Mouse (Mus musculus) cerebellum, adult 9-10 months (tissue): ENCODE measurements at regions not wholly inside any gene's neighbourhood (a gene's known extent, or its start where the extent isn't known, plus 50 kb on each side); places are given as distances from the start of the nearest gene placed in this dataset.

ENCODE experiments used
- DNase-seq: peaks from one replicate; pipeline ENCODE4 v3.0.0; 2022

DNA sequence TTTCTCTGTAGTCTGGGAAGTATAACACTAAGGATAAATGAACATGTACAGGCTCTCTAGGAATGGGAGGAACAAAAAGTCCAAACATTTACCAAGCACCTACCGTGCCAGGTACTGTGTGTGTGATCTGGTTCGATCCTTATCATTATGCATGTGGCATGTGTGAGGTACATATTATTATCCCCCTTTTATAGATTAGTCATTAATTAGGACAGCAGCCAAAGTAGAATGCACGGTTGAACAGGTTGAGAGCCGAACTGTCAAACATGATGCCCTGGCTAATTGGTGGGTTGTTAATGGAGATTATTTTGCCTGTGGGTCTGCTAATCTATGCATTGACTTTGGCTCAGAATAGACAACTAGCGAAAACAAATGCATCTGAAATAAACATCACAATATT is 172.2 kb upstream of the Klhl29 start:
- no peak for DNase-seq

DNA sequence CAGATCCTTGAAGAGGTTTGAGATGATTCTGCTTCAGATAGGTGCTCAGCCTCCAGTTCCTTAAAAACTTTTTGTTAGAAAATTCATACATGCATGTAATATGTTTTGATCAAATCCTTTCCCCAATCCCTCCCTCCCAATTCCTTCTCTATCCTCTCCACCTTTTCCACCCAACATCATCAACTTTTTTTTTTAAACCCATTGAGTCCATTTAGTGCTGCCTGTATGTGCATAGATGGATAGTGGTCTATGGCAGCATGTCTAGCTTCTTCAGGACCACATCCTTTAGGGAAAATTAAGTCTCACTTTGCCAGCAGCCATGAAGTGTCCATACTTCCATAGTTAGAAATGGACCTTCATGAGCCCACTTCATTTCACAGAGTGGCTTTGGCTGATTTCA is 167.2 kb upstream of the Klhl29 start:
- DNase-seq: no peak

DNA sequence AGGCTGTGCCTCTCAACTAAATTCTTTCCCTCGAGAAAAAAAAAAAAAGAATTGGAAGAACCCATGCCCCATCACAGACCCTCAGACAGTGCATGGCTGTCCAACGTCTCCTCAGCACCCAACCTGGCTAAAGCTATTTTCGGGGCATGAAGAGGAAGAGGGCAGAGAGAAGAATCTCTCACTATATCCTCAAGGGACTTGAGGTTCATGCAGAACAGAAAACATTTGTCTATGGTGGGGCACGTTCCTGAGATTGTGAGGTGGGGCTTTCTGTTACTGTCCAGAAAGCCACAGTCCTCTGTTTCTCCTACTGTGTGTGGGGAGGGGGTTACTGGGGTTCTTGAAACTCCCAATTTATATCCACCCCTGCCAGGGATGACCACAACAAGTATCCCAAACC is 120.8 kb upstream of the Klhl29 start:
- DNase-seq: no peak

- DNase-seq: no peak
These were observed 119.4 kb upstream of the Klhl29 start for GRCm38 (mm10) chr12:5494657-5495512.

- DNase-seq: no peak
These were observed 88.9 kb upstream of the Klhl29 start for GRCm38 (mm10) chr12:5464250-5464899.

- DNase-seq: no peak
These were observed 77.7 kb upstream of the Klhl29 start for GRCm38 (mm10) chr12:5453157-5453556.

GRCm38 (mm10) chr12:5443730-5444129 is 68.2 kb upstream of the Klhl29 start:
- peak; percentile 25 for DNase-seq

- DNase-seq: no peak
These were observed 67.6 kb upstream of the Klhl29 start for GRCm38 (mm10) chr12:5443091-5443531.

GRCm38 (mm10) chr12:5442679-5443078 is 67.2 kb upstream of the Klhl29 start:
- DNase-seq: no peak

- DNase-seq: no peak
These were observed 65.0 kb upstream of the Klhl29 start for GRCm38 (mm10) chr12:5440482-5440881.

GRCm38 (mm10) chr12:5435876-5436275 is 60.4 kb upstream of the Klhl29 start:
- DNase-seq: no peak

GRCm38 (mm10) chr12:5434060-5434459 is 58.6 kb upstream of the Klhl29 start:
- no peak for DNase-seq

GRCm38 (mm10) chr12:5432688-5433087 is 57.2 kb upstream of the Klhl29 start:
- DNase-seq: no peak

DNA sequence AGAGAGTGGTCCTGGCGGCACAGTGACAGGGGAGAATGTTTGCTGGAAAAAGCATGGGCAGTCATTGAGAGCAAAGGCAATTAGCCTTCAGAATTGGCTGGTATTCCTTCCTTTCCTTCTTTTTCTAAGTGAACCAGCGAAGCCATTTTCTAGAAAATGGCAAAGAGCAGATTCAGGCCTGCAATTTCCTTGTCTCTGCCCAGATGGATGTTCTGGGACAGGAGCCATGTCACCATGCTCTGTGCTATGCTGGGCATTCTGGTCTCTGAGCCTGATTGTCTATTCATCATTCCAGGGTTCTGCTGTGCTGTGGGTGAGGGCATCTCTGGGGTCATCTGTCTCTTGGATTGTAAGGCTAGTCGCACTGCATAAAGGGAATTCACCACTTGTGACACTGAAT is 53.3 kb upstream of the Klhl29 start:
- peak; percentile 55 for DNase-seq
